Mouse (Mus musculus) lung, postnatal 0 days (tissue): ENCODE measurements around the gene Spib. TPM values are rescaled to one million over a fixed set of nuclear protein-coding genes. Genes with fewer than 3 reads are reported as not detected.

ENCODE experiments used
- ATAC-seq: fragments of 200-750 bp; cut with Nextera tagmentation; 2 replicates; pipeline ENCODE4 v1.8.0; 2017; ENCODE audit warnings: moderate library complexity
- DNase-seq: peaks from one replicate; pipeline ENCODE4 v3.0.0-alpha.2; 2016; ENCODE audit warnings: low spot score
- H3K27ac ChIP-seq: fragments of 300-500 bp; sonication (generic); 2 replicates; pipeline ENCODE4 v1.5.1; 2014; ENCODE audit warnings: antibody characterized with exemption, mild to moderate bottlenecking, low read length, mixed read lengths
- H3K27me3 ChIP-seq: fragments of 300-500 bp; sonication (generic); replicated peaks from 2 replicates; pipeline ENCODE4 v1.6.1; 2014; ENCODE audit warnings: low read length, mixed read lengths; ENCODE audit not compliant: insufficient read depth
- H3K36me3 ChIP-seq: fragments of 300-500 bp; sonication (generic); 2 replicates; pipeline ENCODE4 v1.6.1; 2014; ENCODE audit warnings: low read length, mixed read lengths; ENCODE audit not compliant: insufficient read depth
- H3K4me1 ChIP-seq: fragments of 300-500 bp; sonication (generic); 2 replicates; pipeline ENCODE4 v1.6.1; 2014; ENCODE audit warnings: antibody characterized with exemption, low read depth, low read length, mixed read lengths; ENCODE audit not compliant: insufficient read depth
- H3K4me2 ChIP-seq: fragments of 300-500 bp; sonication (generic); replicated peaks from 2 replicates; pipeline ENCODE4 v1.6.1; 2014; ENCODE audit warnings: low read depth, mild to moderate bottlenecking, low read length, moderate library complexity, mixed read lengths
- H3K4me3 ChIP-seq: fragments of 300-500 bp; sonication (generic); 2 replicates; pipeline ENCODE4 v1.5.1; 2014; ENCODE audit warnings: low read depth, low read length
- H3K9ac ChIP-seq: fragments of 300-500 bp; sonication (generic); replicated peaks from 2 replicates; pipeline ENCODE4 v1.6.1; 2014; ENCODE audit warnings: low read depth, mild to moderate bottlenecking
- H3K9me3 ChIP-seq: fragments of 300-500 bp; sonication (generic); 2 replicates; pipeline ENCODE4 v1.6.1; 2016; ENCODE audit warnings: low read length, mixed read lengths
- CTCF ChIP-seq: IDR thresholded peaks from 2 replicates; pipeline ENCODE4 v1.5.1; 2016; ENCODE audit warnings: antibody characterized with exemption, mild to moderate bottlenecking
- EP300 ChIP-seq: IDR thresholded peaks from 2 replicates; pipeline ENCODE4 v1.6.1; 2016; ENCODE audit warnings: antibody characterized with exemption, mild to moderate bottlenecking, control low read depth
- WGBS: fragments of 180-500 bp; shearing (Covaris S2); extraction: QIAGEN DNeasy Blood & Tissue Kit; methylation state at CpG from one replicate; pipeline ENCODE4 v1.1.7; 2014; 5-methylcytosine and 5-hydroxymethylcytosine counted together
- polyA plus RNA-seq: library from polyadenylated mRNA; unstranded; fragments of >200 nt; fragmentation: Nextera tagmentation; extraction: Ambion mirVana; gene quantifications from 2 replicates; pipeline ENCODE4 v1.2.1, GENCODE M21; 2015

Gene Spib
- polyA plus RNA-seq, 1 experiment from 2014 or later: 0.72 TPM

DNA sequence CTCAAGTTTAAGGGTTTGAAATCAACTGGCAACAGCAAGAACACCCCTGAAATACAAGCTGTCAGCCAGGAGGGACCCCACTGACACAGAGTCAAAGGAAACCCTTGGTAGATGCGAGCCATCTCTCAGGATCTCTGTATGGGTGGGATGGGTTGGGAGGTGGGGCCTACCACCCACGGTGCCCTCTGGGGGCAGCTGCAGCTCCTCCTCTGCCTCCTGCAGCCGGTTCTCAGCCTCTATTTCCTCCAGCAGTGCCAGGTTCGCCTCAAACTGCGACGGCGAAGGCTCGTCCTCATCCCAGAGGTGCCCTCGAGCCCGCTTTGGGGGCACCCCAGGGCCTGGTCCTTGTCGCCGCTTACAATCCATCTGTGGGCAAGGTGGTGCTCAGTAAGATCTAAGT is 11.2 kb upstream of the Spib start:
- TF ChIP-seq CTCF: no peak
- no peak for TF ChIP-seq EP300
- Histone ChIP-seq H3K27ac (no peak overlapping the region), H3K9ac (no peak overlapping the region), H3K4me3 (no peak overlapping the region), H3K27me3 (no peaks in the 10 kb centered on the region), H3K36me3 (0 out of 2 replicates have a peak, but pooled peaks cover 7% of the 10 kb centered on the region), H3K4me1 (no peaks in the 10 kb centered on the region; the same call in 1 of the 2 replicates), H3K4me2 (no peak overlapping the region), H3K9me3 (no peaks in the 10 kb centered on the region)
- 81% methylated on average over 12 of the region's 12 CpGs for WGBS
- no peak for ATAC-seq
- DNase-seq: no peak

DNA sequence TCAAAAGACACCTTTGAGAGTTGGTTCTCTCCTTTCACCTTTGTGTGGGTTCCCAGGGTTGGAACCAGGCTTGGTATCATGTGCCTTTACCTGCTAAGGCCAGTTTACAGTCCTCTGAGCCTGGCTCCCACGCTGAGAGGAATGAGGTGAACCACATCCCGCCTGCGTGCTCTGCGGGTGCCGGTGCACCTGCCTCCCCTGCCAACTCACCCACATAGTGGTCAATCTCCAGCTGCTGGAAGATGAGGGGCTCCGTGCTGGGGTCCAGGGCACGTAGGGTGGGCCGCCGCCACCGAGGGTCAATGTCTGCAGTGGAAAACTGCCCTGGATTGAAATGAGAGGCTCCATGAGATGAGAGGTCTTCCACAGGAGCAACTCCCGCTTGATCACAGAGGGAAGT is 10.7 kb upstream of the Spib start:
- H3K4me2 ChIP-seq: no peak overlapping the region
- no peaks in the 10 kb centered on the region for H3K27me3 ChIP-seq
- 92% methylated on average over 11 of the region's 11 CpGs for WGBS
- no peak for TF ChIP-seq EP300
- no peak for TF ChIP-seq CTCF
- no peaks in the 10 kb centered on the region for H3K9me3 ChIP-seq
- ATAC-seq (no peak), DNase-seq (no peak)
- 0 out of 2 replicates have a peak, but pooled peaks cover 7% of the 10 kb centered on the region for H3K36me3 ChIP-seq
- no peak overlapping the region for H3K4me3 ChIP-seq
- H3K27ac ChIP-seq: no peak overlapping the region
- H3K9ac ChIP-seq: no peak overlapping the region
- H3K4me1 ChIP-seq: no peaks in the 10 kb centered on the region

DNA sequence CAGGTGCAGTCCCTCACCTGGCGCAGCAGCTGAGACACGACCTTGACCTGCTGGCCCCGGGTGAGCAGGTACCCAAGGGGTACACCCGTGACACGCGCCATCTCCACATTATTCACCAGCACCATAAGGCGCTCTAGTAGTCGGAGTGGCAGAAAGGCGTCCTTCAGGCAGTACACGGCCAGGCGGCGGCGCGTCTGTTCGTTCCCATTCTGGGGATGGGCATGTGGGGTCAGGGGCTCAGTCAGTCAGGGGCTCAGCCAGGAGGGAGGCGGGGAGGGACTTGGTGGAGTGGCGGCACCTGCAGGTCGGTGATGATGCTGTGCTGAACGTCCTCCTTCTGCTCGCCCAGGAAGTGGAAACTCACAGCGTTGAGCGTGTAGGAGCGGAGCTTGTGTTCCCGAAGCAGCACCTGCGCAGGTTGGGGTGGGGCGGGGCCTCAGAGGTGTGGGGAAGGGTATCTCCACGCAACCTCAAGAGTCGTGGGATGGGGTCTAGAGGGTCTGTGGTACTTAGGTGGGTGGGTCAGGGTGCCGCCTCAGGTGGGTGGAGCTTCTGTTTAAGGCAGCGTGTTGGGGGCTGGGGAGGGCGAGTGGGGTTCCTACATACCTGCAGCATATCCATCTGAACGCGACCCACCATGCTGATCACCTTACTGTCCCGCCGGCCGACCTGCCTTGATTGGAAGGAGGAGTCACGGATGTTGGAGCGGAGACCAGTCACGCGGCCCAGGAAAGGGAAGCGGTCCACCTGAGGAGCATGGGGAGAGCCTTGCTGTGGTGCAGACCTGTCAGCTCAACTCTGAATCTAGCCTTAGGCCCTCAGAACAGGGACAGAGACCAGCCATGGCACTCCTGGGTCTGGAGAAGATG is 7.1 kb upstream of the Spib start:
- no peak for ATAC-seq
- Histone ChIP-seq H3K9ac (no peak overlapping the region), H3K27me3 (no peaks in the 10 kb centered on the region), H3K36me3 (0 out of 2 replicates have a peak, but pooled peaks cover 7% of the 10 kb centered on the region), H3K4me2 (no peak overlapping the region), H3K27ac (no peak overlapping the region), H3K9me3 (no peaks in the 10 kb centered on the region), H3K4me3 (no peak overlapping the region), H3K4me1 (no peaks in the 10 kb centered on the region)
- no peak for DNase-seq
- TF ChIP-seq EP300 (no peak), CTCF (no peak)
- WGBS: 88% methylated on average over 41 of the region's 41 CpGs

DNA sequence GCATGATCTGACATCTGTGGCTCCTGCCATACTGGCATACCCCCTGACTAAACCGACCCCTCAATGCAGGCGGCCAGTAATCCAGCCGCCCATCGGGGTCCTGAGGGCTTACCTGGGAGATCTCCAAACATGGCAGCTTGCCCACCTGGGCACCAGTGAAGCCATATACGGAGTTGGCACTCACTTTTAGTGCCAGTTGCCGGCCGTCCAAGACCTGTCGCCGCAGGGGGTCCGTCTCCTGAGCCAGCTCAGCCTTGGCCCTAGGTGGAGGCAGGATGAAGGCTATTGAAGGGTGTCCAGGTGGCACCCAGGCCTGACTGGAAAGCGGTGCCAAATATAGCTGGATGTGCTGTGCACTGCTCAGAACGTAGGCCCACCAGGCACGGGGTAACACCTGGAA is 5.6 kb upstream of the Spib start:
- WGBS: 93% methylated on average over 13 of the region's 13 CpGs
- no peak for ATAC-seq

DNA sequence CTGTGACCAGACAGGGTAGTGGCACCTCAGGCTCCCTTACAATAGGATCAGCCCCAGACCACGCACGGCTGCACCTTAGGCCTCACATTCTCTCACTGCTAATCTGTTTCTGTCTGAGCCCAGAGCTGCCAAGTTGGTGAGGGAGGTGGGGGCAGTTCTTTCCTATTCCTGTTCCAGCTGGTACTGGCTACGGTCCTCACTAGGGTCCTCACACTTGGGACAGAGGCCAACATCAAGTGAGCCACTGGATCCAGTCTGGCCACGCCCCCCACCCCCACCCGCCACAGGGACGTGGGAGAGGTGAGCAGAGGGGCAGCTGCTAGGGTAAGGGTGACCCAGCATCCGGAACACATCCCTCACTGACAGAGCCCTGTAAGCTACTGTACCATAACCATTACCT is 5.1 kb upstream of the Spib start:
- Histone ChIP-seq H3K9ac (no peak overlapping the region), H3K4me3 (no peak overlapping the region), H3K27ac (no peak overlapping the region), H3K4me2 (no peak overlapping the region), H3K27me3 (no peaks in the 10 kb centered on the region), H3K4me1 (no peaks in the 10 kb centered on the region), H3K9me3 (no peaks in the 10 kb centered on the region), H3K36me3 (0 out of 2 replicates have a peak, but pooled peaks cover 7% of the 10 kb centered on the region)
- TF ChIP-seq EP300: no peak
- TF ChIP-seq CTCF: no peak
- 63% methylated on average over 7 of the region's 7 CpGs for WGBS
- no peak for DNase-seq
- ATAC-seq: no peak

More for the DNA sequence above, 5.6 kb upstream of the Spib start:
- H3K27me3 ChIP-seq: no peaks in the 10 kb centered on the region
- no peak overlapping the region for H3K9ac ChIP-seq
- H3K4me1 ChIP-seq: no peaks in the 10 kb centered on the region
- TF ChIP-seq EP300: no peak
- TF ChIP-seq CTCF: no peak
- DNase-seq: no peak
- no peaks in the 10 kb centered on the region for H3K9me3 ChIP-seq
- H3K27ac ChIP-seq: no peak overlapping the region
- no peak overlapping the region for H3K4me3 ChIP-seq
- H3K4me2 ChIP-seq: no peak overlapping the region
- H3K36me3 ChIP-seq: 0 out of 2 replicates have a peak, but pooled peaks cover 7% of the 10 kb centered on the region

DNA sequence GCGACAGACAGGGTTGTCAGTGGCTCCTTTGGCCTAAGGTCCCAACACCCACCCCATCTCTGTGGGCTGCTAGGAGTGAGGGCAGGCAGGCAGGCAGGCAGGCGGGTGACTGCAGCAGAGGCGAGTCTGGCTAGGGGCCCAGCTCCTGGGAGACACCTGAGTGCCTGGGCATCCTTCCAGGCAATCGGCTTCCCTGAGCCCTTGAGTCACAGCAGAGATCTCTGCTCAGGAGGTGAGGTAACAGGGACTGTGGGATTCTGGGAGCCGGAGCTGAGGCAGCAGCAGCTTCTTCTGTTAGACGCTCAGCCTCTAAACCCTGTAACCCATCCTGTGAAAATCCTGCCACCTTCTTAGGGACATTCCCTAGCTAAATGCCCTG is 4.7 kb upstream of the Spib start:
- Histone ChIP-seq H3K4me2 (no peak overlapping the region), H3K27me3 (no peaks in the 10 kb centered on the region), H3K36me3 (0 out of 2 replicates have a peak, but pooled peaks cover 7% of the 10 kb centered on the region), H3K4me1 (no peaks in the 10 kb centered on the region), H3K9me3 (no peaks in the 10 kb centered on the region), H3K4me3 (no peak overlapping the region), H3K27ac (no peak overlapping the region), H3K9ac (no peak overlapping the region)
- peak; percentile 67 for ATAC-seq
- DNase-seq: peak; percentile 80
- 57% methylated on average over 6 of the region's 6 CpGs for WGBS
- TF ChIP-seq EP300: no peak
